Mouse (Mus musculus) adrenal gland, adult (tissue): ENCODE data around the gene Irx6.
A peak's percentile ranks its signal among the peaks of the same experiment; 100 is the strongest.

Experiments used
- DNase-seq, 2 experiments: peaks; one replicate each; pipeline ENCODE4 v3.0.0; 2022 to 2023; ENCODE audit warnings: low spot score in 1 of 2; ENCODE audit not compliant: inconsistent age in 2 of 2

Irx6 gene

DNA sequence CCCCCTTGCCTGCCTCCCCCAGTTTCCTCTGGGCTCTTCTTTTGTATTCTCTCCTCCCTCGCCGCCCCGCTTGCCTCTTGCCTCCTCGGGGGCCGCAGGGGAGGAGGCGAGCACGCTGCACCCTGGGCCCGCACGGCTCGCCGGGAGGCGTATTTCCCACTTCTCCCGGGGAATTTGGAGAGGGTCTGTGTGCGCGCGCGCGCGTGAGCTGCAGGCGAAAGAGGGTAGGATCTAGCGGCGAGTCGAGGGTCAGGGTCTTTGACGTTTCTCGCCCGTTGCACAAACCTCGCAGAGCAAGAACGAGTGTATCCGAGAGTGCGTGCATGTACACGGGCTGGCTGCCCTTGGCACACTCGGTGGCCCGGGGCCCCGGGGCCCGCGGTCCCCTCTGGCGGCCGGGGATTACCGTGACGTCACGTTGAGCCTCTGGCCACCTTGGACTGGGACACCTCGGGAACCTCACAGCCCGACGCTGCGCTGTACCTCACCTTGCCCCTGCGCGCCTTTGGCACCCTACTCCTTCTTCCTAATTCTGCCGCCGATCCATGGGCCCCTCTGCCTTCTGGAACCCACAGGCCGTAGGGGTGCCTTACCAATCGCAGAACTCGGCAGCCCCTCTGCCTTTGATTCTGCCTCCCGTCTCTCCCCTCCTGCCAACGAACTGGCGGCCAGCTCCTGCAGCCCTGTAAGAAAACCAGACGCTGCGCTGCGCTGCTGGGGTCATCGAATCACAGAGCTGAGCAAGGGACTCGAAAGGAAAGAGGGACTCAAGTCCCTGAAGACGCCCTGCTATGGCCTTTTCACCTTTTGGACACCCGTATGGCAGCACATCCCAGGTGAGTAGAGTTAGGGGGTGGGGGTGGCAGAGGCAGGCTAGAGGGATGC lies at the start of gene Irx6:
Gene Irx6 (plus strand): TSS at position 45 of the 885 bp plus-strand sequence.
- DNase-seq = peak in 1 of 2 experiments; percentile 38

DNA sequence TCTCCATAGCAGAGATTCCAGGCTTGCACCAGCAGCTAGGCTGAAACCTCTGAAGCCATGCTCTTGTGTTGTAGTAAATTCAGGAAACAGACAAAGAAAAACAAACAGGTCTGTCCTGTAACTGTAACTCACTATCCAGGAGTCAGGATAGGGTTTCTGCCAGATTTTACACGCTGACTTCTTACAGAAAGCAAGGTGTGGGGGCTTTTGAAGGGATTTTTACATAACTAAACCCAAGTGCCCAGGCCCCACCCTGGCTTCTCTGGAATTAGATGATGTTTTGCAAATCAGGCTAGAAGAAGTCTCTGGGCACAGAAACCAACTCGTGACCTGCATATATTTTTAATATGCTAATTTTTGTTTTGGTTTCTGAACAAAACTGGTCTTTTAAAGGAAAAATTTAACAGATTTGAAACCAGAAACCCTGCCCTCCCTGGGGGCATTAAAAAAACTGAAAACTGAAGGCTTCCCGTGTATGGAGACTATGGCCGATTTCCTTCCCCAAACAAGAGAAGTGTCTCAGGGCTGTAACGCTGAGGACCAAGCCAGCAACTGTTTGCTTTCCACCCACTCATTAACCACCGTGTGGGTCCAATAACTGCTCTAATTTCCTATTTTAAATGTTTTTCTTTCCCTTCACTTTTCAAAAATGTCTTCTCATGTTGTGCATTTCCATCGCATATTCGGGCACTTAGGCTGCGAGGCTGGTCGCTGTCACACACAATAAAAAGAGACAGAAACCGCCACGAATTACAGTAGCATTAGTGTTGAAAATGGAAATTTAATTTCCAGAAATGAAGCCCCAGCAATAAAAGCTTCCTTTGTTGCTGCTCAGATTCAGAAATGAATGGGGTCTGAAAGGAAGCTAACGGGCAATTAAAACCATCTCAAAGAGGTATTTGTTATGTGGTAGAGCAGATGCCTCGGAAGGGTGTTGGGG lies 45.1 kb upstream of the Irx6 start:
- peak in 1 of 2 experiments; percentile 39 for DNase-seq

DNA sequence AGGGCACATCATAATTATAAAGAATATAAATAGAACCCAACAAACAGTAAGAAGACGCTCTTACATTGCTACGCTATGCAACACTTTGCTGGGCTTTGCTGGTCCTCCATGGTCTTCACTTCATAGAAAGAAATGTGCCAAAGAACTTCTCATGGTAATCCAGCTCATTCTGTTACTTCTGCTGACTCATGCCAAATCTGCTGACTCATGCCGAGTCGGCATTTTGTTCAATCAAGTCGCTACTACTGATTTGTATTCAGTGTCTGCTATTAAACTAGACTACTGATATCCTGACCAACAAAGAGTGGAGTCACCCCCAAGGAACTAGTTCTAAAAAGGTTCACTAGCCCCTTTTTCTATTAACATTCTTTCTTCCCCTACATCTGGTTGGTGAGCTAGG lies 40.9 kb upstream of the Irx6 start:
- DNase-seq = no peak

DNA sequence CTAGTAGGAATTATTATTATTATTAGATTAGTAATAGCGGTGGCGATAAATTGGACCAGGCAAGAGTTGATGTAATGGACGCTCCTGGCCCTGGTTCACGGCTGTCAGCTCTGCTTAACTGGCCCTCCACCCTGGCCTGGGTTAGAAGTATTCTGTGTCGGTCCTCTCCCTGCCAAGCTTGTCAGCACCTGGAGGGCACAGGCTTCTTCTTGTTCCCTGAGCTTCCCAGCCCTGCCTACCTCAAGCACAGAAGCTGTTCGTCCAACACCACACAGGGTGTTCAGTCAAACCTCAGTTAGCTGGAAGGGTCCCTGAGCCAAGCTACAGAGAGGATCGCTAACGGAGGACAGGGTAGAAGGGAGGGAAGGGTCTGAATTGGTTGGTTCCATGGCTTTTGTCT lies 33.3 kb upstream of the Irx6 start:
- DNase-seq = no peak

DNA sequence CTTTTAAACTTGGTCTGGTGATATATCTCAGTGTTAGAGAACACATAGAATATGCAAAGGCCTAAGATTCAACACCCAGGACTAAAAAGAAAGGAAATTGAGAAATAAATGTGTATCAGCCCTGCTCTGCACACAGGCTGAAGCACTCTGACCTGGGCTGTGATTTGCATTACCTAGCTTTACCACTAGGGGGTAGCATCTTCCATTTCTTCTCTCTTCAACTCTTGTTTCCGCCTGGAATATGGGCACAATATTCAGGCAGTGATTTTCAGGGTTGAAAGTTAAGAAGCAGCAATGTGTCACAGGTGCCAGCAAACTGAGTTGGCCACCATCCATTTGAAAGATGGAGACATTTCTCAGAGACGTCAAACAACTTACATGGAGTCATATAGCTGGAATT lies 27.5 kb upstream of the Irx6 start:
- peak in 1 of 2 experiments; percentile 65 for DNase-seq

DNA sequence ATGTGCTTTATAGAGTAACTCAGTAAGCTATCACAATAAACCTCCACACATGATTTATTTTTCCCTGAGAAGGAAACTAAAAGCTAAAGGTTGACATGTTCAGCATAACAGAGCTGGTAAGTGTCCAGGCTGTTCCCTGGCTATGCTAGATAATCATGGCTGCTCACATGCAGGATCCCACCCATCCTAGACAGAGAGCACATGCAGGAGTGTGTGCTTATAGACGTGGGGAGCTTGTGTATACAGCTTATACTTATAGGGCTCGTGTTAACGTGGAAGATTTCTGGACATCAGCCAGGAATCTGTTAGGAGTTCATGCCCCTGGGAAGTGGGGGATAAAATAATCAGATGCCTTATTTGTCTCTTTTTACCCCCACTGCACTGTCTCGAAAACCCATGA lies 9.9 kb upstream of the Irx6 start:
- no peak for DNase-seq

DNA sequence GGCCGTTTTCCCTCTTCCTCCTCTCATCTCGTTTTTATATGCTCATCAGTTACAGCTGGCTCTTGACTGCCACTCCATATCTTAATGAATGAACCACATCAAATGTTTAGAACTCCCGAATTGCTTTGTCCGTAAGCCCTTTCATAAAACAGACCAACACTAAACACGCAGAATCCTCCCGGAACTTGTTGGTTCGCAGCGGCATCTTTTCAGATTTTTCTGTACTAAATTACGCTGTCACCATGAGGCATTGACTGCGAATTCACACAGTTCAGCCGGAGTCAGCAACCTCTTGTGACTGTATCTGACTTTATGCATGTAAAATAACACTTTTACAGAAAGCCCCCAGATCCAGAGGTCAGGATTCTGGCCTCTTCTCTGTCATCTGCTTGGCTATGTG lies 3.9 kb upstream of the Irx6 start:
- no peak for DNase-seq

DNA sequence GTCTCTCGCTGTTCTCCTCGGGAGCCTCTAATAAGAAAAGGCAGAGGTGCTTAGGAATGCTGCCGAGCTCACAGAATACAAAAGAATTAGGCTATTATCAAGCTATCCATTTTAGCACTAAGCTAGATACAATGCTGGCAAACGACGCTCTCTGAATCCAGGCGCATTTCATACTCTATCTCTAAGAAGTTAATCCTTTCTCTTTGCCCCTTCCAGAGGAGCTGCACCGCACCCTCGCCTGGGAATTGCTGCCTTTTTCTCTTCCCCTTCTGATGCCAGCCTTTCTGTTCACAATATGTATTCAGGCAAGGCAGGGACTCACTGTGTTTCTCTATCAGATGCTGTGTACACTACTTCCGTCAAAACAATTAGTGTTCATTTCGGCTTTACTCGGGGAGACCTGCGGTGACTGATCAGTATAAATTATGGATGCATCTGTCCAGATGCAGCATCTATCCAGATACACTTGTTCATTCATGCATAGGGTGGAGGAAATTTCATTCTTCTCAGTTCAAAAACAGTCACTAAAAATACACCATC lies 3.4 kb upstream of the Irx6 start:
- no peak for DNase-seq

DNA sequence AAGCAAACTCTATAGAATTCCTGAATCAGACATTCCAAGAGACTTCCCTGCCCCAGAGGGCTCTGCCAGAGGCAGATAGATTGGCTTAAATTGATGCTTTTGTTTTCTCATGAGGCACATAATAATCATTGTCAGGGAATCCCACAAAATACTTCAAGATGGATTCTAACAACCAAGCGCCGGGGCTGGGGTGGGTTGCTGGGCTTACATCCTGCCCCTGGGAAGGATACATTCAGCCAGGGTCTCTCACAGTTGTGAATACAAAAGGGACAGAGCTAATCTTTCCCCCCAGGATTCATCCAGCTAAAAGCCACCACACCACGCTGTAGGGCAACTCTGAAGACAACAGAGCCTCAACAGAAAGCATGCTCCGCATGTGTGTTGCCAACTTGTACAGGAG lies 2.2 kb upstream of the Irx6 start:
- DNase-seq = no peak

DNA sequence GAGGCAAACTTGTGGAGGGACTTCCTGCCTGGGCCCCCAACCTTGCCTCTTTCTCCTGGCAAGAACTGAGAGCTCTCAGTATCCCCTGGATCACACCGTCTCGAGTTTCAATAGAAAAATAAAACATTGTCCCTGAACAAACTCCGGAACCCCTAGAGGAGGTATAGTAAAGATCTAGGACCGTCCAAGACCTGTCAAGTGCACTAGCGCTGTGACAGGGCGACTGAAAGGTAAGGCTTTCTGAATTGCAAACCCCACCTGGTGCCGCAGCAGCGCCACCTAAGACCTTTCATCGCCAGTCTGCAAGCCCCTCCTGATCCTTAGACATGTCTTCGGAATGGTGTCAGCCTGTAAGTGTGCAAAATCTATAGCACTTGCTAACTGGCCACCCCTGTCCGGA lies 987 bp upstream of the Irx6 start:
- DNase-seq = no peak

DNA sequence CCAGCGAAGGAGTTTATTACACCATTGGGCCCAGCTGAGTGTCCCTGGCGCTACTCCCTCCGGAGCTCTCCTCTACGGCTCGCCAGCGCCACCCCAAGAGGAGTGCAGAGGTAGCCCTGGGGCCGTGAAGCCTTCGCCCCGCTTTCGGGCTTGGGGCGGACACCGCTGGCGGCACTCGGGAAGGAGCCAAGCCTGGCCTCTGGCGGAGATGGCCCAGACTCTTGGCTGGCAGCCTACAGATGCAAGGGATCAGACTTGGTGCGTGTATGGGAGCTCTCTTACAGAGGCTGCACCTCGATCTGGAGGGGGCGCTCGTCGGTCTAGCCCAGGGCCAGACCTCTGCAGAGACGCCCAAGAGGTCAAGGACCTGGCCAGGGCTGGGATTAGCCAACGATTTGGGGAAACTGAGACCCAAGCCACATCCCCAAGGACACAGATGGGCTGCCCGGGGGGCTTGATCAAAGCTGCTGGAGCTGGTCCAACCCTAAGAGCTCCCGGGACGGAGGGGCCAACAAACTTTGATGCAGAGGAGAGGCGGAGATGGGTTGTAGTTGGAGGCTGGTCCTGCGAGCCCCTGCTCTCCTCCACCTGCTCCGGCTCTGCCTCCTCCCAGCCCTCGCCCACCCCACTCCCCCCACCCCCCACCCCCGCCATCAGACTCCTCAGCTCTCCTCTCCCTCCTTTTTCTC lies 389 bp upstream of the Irx6 start:
- DNase-seq = peak; percentile 55 to 89

DNA sequence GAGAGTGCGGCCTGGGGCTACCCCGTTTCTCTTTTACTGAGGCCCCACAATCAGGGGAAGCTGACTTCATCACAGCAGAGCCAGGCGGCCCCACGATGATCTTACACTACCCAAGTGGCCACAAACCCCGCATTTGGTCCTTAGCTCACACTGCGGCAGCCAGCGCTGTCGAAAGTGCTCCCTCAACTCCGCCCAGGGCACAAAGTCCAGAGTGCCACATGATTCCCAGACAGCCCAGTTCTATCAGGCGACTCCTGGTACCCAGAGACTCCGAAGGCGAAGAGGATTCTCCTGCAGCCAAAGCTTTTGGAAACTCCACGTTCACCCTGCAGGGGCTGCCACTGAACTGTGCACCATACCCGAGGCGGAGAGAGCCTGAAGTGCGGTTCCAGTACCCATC lies 4.3 kb downstream of the Irx6 start:
- no peak for DNase-seq

DNA sequence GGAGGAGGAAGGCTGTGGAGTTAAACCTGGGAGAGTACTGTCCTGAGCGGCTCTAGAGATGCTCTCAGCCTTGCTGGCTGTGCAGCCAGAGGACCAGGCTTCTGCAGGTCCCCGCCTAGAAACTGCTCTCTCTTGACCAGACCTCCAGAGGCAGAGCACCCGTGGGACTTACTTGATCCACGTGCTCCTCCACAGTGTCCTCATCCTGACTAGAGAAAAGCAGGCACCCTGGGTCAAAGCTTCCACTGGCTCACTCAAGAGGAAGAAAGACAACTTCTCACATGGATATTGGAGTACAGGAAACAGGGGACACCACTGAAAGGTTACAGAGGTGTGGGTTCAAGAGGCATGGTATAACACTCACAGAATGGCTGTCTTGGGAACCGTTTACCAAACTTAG lies 23.3 kb downstream of the Irx6 start:
- no peak for DNase-seq

DNA sequence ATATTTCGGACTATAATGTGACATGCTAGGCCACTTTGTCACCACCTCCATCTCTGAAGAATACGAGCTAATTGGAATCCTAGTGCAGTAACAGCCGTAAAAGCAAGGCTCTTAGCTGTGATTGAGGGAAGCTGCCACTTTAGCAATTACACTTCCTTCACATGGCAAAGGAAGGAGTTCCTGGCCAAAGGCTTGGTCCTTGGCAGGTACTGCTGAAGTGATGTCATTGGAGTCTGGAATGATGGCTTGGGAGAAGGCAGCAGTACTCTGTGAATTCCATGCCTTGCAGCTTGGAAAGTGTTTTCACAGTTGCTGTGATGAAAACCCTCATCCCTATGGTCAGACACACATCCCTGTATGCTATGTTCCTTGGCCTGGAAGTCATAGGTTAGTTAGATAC lies 24.3 kb downstream of the Irx6 start:
- no peak for DNase-seq

DNA sequence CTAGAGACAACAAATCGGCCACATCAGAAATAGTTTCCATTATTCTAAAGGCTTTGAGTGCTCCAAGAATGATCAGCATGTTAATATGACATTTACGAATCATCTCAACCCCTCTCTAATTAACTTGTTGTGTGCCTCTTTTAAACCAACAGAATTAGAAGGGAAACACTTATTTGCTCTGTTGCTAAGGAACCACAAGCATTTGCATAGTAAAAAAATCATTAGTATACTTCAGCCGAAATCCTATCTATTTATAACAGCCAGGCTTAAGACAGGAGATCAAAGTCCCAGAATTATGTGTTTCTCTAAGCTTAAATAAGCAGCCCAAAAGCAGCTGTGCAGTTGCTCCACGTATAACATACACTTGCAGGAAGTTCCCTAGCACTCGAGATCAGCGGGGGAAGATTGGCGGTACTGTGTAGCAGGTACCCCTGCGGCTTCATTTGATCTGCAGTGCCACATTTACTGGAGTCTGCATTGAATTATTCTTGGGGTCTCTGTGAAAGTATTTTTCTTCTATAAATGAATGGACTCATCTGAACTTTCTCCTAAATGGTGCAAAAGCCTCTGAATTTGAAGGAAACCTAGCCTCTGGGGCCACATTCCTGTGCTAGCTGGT lies 25.9 kb downstream of the Irx6 start:
- no peak for DNase-seq

DNA sequence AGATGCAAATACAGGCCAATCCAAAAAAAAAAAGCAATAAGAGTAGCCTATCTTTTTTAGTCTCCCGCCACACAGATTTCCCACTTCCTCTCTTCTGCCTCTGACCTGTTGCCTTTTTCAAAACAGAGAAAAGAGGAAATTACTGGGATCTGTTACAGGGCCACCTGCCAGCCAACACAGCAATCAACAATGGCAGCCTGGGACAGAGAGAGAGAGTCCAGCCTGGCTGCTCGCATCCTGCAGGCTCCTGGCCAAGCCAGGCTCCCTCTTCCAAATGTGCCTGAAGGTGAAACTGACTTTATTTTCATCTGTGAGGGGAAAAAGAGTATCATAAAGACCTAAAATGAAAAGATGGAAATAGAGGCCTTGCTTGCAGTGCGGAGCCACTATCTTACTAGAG lies 29.3 kb downstream of the Irx6 start:
- DNase-seq = no peak

DNA sequence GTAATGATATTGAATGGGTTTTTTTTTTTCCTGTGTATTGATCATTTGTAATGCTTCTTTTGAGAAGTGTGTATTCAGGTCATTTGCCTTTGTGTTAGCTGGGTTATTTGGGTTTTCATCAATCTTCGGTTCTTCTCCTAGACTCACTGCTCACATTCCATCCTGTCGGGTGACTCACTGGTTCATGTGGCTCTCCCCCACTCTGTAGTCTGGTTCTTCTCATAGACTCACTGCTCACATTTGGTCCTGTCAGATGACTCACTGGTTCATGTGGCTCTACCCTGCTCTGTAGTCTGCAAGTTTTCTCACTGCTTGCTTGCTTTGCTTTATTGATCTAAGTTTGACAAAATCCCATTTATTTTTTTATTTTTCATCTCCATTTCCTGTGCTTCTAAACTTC lies 32.2 kb downstream of the Irx6 start:
- DNase-seq = peak; percentile 32 to 39

DNA sequence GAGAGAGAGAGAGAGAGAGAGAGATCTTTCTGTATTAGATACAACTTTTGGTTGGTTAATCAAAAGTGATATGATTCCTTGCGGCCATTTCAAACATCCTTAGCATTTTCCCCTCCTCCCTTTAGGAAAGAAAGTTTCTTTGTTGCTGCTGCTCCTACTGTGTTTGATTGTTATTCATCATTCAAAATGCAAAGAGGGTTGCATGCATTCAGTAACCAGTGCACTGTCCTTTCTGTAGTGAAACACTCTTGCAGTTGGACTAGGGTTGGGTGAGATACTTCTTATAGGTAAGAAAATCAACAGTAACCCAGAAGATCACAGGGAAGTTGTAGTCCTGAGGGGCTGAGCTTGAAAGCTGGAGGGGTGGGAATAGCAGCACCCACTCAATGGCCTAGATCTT lies 39.2 kb downstream of the Irx6 start:
- DNase-seq = no peak

DNA sequence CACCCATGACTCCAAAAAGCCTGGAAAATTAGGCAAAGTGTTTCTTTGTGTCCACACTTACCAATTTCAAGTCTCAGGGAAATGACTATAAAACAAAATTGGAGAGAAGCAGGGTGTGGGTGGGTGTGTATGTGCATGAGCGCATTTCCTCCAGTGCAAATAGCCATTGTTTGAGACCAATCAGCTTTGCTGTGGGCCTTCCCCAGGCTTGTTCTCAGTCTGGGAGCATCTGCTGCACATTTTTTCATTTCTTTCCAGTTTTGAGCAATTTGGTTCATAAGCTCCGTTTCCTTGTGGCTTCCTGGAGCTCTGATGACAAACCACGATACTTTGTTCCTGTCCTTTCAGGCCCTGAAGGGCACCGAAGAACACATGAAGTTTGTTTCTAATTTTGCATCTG lies 43.3 kb downstream of the Irx6 start:
- DNase-seq = no peak

DNA sequence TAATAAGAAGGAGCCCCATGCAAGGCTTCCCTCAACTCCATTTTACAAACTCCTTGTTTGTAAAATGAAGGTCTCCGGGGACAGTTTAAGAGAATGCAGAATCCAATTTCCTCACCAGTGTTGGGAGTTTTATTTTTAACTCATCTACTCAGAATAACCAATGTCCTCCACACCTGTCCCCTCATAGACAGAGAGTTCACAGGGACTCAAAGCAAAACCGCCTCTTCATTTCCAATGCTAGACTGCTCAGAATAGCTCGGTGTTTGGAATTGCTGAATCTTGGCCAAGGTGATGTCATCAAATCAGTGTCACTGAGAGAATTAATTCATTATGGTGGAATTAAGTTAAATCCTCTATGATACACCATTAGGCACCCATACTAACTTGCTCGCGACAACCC lies 44.0 kb downstream of the Irx6 start:
- DNase-seq = no peak
